Mouse (Mus musculus) lung, postnatal 0 days (tissue): ENCODE results near the gene Ehd4.

ENCODE experiments used
- CTCF ChIP-seq: IDR thresholded peaks from 2 replicates; pipeline ENCODE4 v1.5.1; 2016; ENCODE audit warnings: antibody characterized with exemption, mild to moderate bottlenecking
- EP300 ChIP-seq: IDR thresholded peaks from 2 replicates; pipeline ENCODE4 v1.6.1; 2016; ENCODE audit warnings: antibody characterized with exemption, mild to moderate bottlenecking, control low read depth

- TF ChIP-seq EP300 (no peak), CTCF (no peak)
Observed at GRCm38 (mm10) chr2:120150571-120150970, 3.8 kb downstream of the Ehd4 start.
